8 mouse cellular contexts compared by ENCODE assay signal in genomic region chr15:98567278-98568134, GRCm38 (mm10). TPM values are rescaled to one million over a fixed set of nuclear protein-coding genes. Genes with fewer than 3 reads are reported as not detected.
DNase-seq lines count a peak whose midpoint lies in the region; ATAC-seq and TF ChIP-seq lines count a peak whose summit lies in the region.

No protein-coding gene starts in this region.

- peak overlapping the region; percentile 92 for H3K27ac ChIP-seq in bone marrow macrophage, adult 2 months (ENCODE audit: insufficient read depth, low read depth, low read length)
- H3K27ac ChIP-seq in embryonic fibroblast, embryonic 13.5 days (ENCODE audit: insufficient read depth, low read length): peak overlapping the region; percentile 83
- peak overlapping the region; percentile 98 for H3K27ac ChIP-seq in kidney, embryonic 14.5 days (ENCODE audit: low read depth, low read length)
- peak overlapping the region; percentile 98 for H3K27ac ChIP-seq in limb, embryonic 15.5 days

- H3K9me3 ChIP-seq in kidney, embryonic 14.5 days (ENCODE audit: control insufficient read depth, low read length): no peaks in the 10 kb centered on the region
- no peaks in the 10 kb centered on the region for H3K9me3 ChIP-seq in limb, embryonic 15.5 days

- peak overlapping the region; percentile 96 for H3K4me3 ChIP-seq in bone marrow macrophage, adult 2 months (ENCODE audit: insufficient read depth, low read length)
- peak overlapping the region; percentile 88 for H3K4me3 ChIP-seq in embryonic fibroblast, embryonic 13.5 days (ENCODE audit: insufficient read depth, low read length)
- H3K4me3 ChIP-seq in kidney, embryonic 14.5 days (ENCODE audit: low read length): peak overlapping the region; percentile 74
- H3K4me3 ChIP-seq in limb, embryonic 15.5 days: peak overlapping the region; percentile 93

- TF ChIP-seq POLR2A in bone marrow macrophage, adult 2 months (IDR thresholded peaks at IDR 0.05; ENCODE audit: borderline replicate concordance, low read depth, low read length): peak; percentile 90
- peak; percentile 97 for TF ChIP-seq POLR2A in embryonic fibroblast, embryonic 13.5 days (IDR thresholded peaks at IDR 0.05; ENCODE audit: low read depth, low read length)

- under 1% methylated on average over 88 of the region's 88 CpGs for WGBS in kidney, embryonic 14.5 days
- under 1% methylated on average over 88 of the region's 88 CpGs for WGBS in limb, embryonic 15.5 days

- no peaks in the 10 kb centered on the region for H3K27me3 ChIP-seq in kidney, embryonic 14.5 days (ENCODE audit: control insufficient read depth, insufficient read depth, low read length)
- no peaks in the 10 kb centered on the region for H3K27me3 ChIP-seq in limb, embryonic 15.5 days

- TF ChIP-seq CTCF in bone marrow macrophage, adult 2 months (IDR thresholded peaks at IDR 0.05; ENCODE audit: low read depth, low read length): no peak
- TF ChIP-seq CTCF in embryonic fibroblast, embryonic 13.5 days (IDR thresholded peaks at IDR 0.05; ENCODE audit: borderline replicate concordance, insufficient read depth, low read length): no peak

- peaks cover 31% of the 10 kb centered on the region for H3K4me1 ChIP-seq in bone marrow macrophage, adult 2 months (ENCODE audit: control insufficient read depth, insufficient read depth, low read length)
- peaks cover 3% of the 10 kb centered on the region; the same call in 1 of the 2 replicates for H3K4me1 ChIP-seq in embryonic fibroblast, embryonic 13.5 days (ENCODE audit: control insufficient read depth, insufficient read depth, low read length)
- peaks cover 20% of the 10 kb centered on the region for H3K4me1 ChIP-seq in kidney, embryonic 14.5 days (ENCODE audit: control insufficient read depth, insufficient read depth, low read length)
- peaks cover 26% of the 10 kb centered on the region for H3K4me1 ChIP-seq in limb, embryonic 15.5 days

- ATAC-seq in kidney, embryonic 14.5 days (ENCODE audit: low FRiP score, low TSS enrichment): peak; percentile 97
- peak; percentile 96 for ATAC-seq in limb, embryonic 15.5 days (ENCODE audit: insufficient number of reproducible peaks, low FRiP score, low TSS enrichment, low read depth)

- H3K36me3 ChIP-seq in kidney, embryonic 14.5 days (ENCODE audit: control insufficient read depth, insufficient read depth, low read length): peaks cover 19% of the 10 kb centered on the region; the same call in 1 of the 2 replicates
- peaks cover 14% of the 10 kb centered on the region for H3K36me3 ChIP-seq in limb, embryonic 15.5 days

- peak overlapping the region; percentile 70 for H3K4me2 ChIP-seq in kidney, embryonic 14.5 days (replicated peaks; ENCODE audit: low read depth, low read length)
- H3K4me2 ChIP-seq in limb, embryonic 15.5 days: peak overlapping the region; percentile 67

- peak overlapping the region; percentile 88 for H3K9ac ChIP-seq in kidney, embryonic 14.5 days (ENCODE audit: low read depth, low read length)
- H3K9ac ChIP-seq in limb, embryonic 15.5 days: peak overlapping the region; percentile 89

- DNase-seq in A20 (ENCODE audit: low read depth, low spot score): peak; percentile 100
- DNase-seq in heart, adult 9 months (ENCODE audit: low spot score in 2 of 2): peak; percentile 99
- DNase-seq in monocyte, adult 2 months (ENCODE audit: low read depth in 1 of 2, low spot score in 2 of 2): peak; percentile 100
- DNase-seq in spleen, postnatal 36 days (ENCODE audit: low spot score in 2 of 2): peak; percentile 99

RNA-seq across cellular contexts. Expression of gene Ccnt1, which starts 3.2 kb away (rescaled TPM):
- polyA plus RNA-seq in bone marrow macrophage, adult 2 months (2012; ENCODE audit: insufficient read depth, insufficient read length, missing spikeins): 42.6 and 44.0 TPM in 2 replicates
- 36.3 and 40.6 TPM in 2 replicates for polyA plus RNA-seq in embryonic fibroblast, embryonic 13.5 days (2011; ENCODE audit: insufficient read length, low read depth, missing spikeins)
- 55.4 and 72.9 TPM in 2 replicates for polyA plus RNA-seq in kidney, embryonic 14.5 days (2014; fragmentation: Nextera tagmentation; extraction: Ambion mirVana)
- polyA plus RNA-seq in limb, embryonic 15.5 days (2015; fragmentation: Nextera tagmentation; extraction: Ambion mirVana): 50.8 and 55.2 TPM in 2 replicates

RNA-seq across cellular contexts. Expression of gene 4930415O20Rik, which starts 3.3 kb away (rescaled TPM):
- polyA plus RNA-seq in bone marrow macrophage, adult 2 months (2012; ENCODE audit: insufficient read depth, insufficient read length, missing spikeins): not detected in 2 replicates
- polyA plus RNA-seq in embryonic fibroblast, embryonic 13.5 days (2011; ENCODE audit: insufficient read length, low read depth, missing spikeins): not detected in 2 replicates
- polyA plus RNA-seq in kidney, embryonic 14.5 days (2014; fragmentation: Nextera tagmentation; extraction: Ambion mirVana): 0.57 TPM in 1 of 2 replicates, not detected in the other
- not detected in 2 replicates for polyA plus RNA-seq in limb, embryonic 15.5 days (2015; fragmentation: Nextera tagmentation; extraction: Ambion mirVana)

RNA-seq across cellular contexts. Expression of gene Kansl2, which starts 33.4 kb away (rescaled TPM):
- 56.6 and 62.4 TPM in 2 replicates for polyA plus RNA-seq in bone marrow macrophage, adult 2 months (2012; ENCODE audit: insufficient read depth, insufficient read length, missing spikeins)
- polyA plus RNA-seq in embryonic fibroblast, embryonic 13.5 days (2011; ENCODE audit: insufficient read length, low read depth, missing spikeins): 91.2 and 117 TPM in 2 replicates
- polyA plus RNA-seq in kidney, embryonic 14.5 days (2014; fragmentation: Nextera tagmentation; extraction: Ambion mirVana): 107 and 123 TPM in 2 replicates
- polyA plus RNA-seq in limb, embryonic 15.5 days (2015; fragmentation: Nextera tagmentation; extraction: Ambion mirVana): 90.5 and 101 TPM in 2 replicates

RNA-seq across cellular contexts. Expression of gene Adcy6, which starts 42.4 kb away (rescaled TPM):
- 0.35 and 0.72 TPM in 2 replicates for polyA plus RNA-seq in bone marrow macrophage, adult 2 months (2012; ENCODE audit: insufficient read depth, insufficient read length, missing spikeins)
- 49.8 and 56.5 TPM in 2 replicates for polyA plus RNA-seq in embryonic fibroblast, embryonic 13.5 days (2011; ENCODE audit: insufficient read length, low read depth, missing spikeins)
- polyA plus RNA-seq in kidney, embryonic 14.5 days (2014; fragmentation: Nextera tagmentation; extraction: Ambion mirVana): 26.2 and 31.5 TPM in 2 replicates
- 15.1 and 15.8 TPM in 2 replicates for polyA plus RNA-seq in limb, embryonic 15.5 days (2015; fragmentation: Nextera tagmentation; extraction: Ambion mirVana)

Comparison
In these comparisons a context has a peak if more than half of its experiments do, and no peak if none do; other contexts are left out.
1. Peak in every context shown above with its lines: DNase-seq, ATAC-seq, H3K4me3 ChIP-seq and H3K27ac ChIP-seq.